Mouse (Mus musculus) lung, adult 2 months (tissue): ENCODE data around the gene Inpp5a. TPM values are rescaled to one million over a fixed set of nuclear protein-coding genes. Genes with fewer than 3 reads are reported as not detected.

Experiments
- DNase-seq: peaks from one replicate; pipeline ENCODE4 v3.0.0; 2022
- H3K4me1 ChIP-seq: fragments of 200-500 bp; 2 replicates; pipeline ENCODE4 v1.6.1; 2011; ENCODE audit warnings: low read length; ENCODE audit not compliant: control insufficient read depth, insufficient read depth
- H3K4me3 ChIP-seq: fragments of 200-500 bp; replicated peaks from 2 replicates; pipeline ENCODE3; 2011; ENCODE audit warnings: low read depth, mild to moderate bottlenecking, control low read depth, low read length; ENCODE audit errors: extremely low read depth
- CTCF ChIP-seq: fragments of 200-500 bp; IDR thresholded peaks from 2 replicates; pipeline ENCODE4 v1.5.1; 2011; ENCODE audit warnings: mild to moderate bottlenecking, low read length, control low read depth; ENCODE audit not compliant: insufficient read depth
- POLR2A ChIP-seq: fragments of 200-500 bp; IDR thresholded peaks from 2 replicates; pipeline ENCODE4 v1.6.1; 2011; ENCODE audit warnings: low read depth, mild to moderate bottlenecking, control low read depth, low read length, borderline replicate concordance; ENCODE audit errors: extremely low read depth
- WGBS: fragments of 180-500 bp; shearing (Covaris S2); methylation state at CpG from one replicate; pipeline ENCODE4 v1.1.7; 2018; 5-methylcytosine and 5-hydroxymethylcytosine counted together
- polyA plus RNA-seq: library from polyadenylated mRNA; depleted of rRNA; stranded (reverse); fragments of >200 nt; gene quantifications from 2 replicates; pipeline ENCODE4 v1.2.3, GENCODE M21; 2012

The Inpp5a gene
- polyA plus RNA-seq, 1 experiment, result 61.0 TPM

DNA sequence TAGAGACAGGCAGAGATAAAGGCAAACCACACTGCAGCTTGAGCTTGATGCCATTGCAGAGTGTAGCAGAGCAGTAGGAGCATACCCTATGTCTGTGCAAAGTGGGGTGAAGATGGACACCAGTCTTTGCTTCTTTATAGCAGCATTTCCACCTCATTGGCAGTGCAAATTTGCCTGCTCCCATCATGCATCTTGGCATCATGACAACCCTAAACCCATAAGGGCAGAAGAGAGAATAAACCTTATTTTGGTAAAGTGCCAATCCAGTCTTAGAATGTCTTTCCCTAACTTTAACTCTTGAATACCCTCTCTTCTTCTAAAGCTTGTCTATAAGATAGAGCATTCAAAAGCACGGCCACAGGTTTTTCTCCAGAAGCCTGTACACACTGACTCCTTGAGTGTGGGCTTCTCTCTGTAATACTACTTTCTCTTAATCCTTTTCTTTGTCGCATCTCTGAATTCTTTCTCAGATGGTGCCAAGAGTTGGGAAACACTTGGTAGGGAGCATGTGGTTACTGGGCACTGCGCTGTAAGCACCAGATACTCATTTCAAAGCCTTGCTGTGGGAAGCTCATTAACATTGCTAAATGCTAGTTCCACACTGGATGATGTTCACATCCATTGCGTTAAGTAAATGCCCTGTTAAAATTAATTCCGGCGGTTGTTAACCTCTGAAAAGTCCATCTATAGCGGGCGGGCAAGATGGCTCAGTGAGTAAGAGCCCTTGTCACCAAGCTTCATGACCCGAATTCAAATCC lies 1.8 kb upstream of the Inpp5a start:
- Histone ChIP-seq H3K4me3 (no peak overlapping the region), H3K4me1 (peaks cover 6% of the 10 kb centered on the region)
- WGBS, result 84% methylated on average over 9 of the region's 9 CpGs
- TF ChIP-seq CTCF (no peak), POLR2A (no peak)
- DNase-seq, result no peak

- 14% methylated on average over 16 of the region's 16 CpGs for WGBS
- H3K4me1 ChIP-seq, result peaks cover 15% of the 10 kb centered on the region
- no peak for TF ChIP-seq POLR2A
- no peak for TF ChIP-seq CTCF
- DNase-seq, result no peak
- peak overlapping the region; percentile 83 for H3K4me3 ChIP-seq
Observed at GRCm38 (mm10) chr7:139387921-139388669, 814 bp upstream of the Inpp5a start.

DNA sequence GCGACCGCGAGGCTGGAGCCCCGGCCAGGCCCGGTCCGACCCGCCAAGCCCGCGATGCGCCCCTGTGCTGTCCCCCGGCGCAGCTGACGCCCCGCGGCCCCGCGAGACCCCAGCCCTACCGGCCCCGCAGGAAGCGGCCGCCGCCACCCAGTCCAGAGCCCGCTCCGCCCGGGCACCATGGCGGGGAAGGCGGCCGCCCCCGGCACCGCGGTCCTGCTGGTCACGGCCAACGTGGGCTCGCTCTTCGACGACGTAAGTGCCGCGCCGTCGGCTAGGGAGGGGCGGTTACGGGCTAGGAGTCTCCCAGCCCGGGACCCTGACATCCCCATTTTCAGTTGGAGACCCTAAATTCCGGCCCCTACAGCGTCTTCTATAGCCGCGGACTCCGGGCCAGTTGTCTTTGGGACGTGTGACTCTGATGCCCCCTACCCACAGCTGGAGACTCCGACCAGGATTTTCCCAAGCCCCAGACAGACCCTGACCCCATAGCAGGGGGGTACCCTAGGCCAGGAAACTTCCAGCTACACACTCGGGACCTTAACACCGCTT lies 378 bp downstream of the Inpp5a start:
- under 1% methylated on average over 52 of the region's 53 CpGs for WGBS
- TF ChIP-seq POLR2A (no peak), CTCF (0 out of 2 replicates have a peak, but pooled peaks have one; percentile 6)
- peak; percentile 40 for DNase-seq
- peaks cover 21% of the 10 kb centered on the region for H3K4me1 ChIP-seq
- peak overlapping the region; percentile 81 for H3K4me3 ChIP-seq

GRCm38 (mm10) chr7:139390380-139390779 lies 1.5 kb downstream of the Inpp5a start:
- H3K4me1 ChIP-seq, result peaks cover 29% of the 10 kb centered on the region
- DNase-seq, result no peak
- WGBS, result 34% methylated on average over 3 of the region's 3 CpGs
- TF ChIP-seq POLR2A (no peak), CTCF (no peak)
- peak overlapping the region; percentile 6 for H3K4me3 ChIP-seq

GRCm38 (mm10) chr7:139390926-139391325 lies 2.0 kb downstream of the Inpp5a start:
- no peak for TF ChIP-seq POLR2A
- TF ChIP-seq CTCF, result no peak
- WGBS, result 53% methylated on average over 9 of the region's 9 CpGs
- no peak overlapping the region for H3K4me3 ChIP-seq
- no peak for DNase-seq
- peaks cover 30% of the 10 kb centered on the region for H3K4me1 ChIP-seq

DNA sequence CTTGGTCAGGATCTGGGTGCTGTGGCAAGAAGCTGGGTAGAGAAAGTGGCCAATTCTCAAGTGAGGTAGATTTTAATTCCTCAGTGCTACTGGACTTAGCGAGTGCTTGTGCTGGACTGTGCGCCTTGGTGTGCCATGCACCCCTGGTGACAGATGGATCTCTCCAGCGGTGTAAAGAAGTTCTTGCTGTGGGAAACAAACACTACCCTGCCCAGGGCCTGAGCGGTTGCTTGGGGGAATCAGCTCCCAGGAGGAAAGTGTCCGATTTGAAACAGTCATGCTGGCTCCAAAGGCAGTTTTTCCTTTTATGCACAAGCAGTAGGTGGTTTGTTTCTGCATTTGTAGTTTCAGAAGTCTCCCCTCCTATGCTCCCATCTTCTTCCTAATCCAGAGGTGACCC lies 2.8 kb downstream of the Inpp5a start:
- 41% methylated on average over 5 of the region's 5 CpGs for WGBS
- H3K4me1 ChIP-seq, result peaks cover 30% of the 10 kb centered on the region
- no peak for DNase-seq
- H3K4me3 ChIP-seq, result peak overlapping the region; percentile 13
- TF ChIP-seq CTCF (no peak), POLR2A (no peak)

GRCm38 (mm10) chr7:139392106-139392505 lies 3.2 kb downstream of the Inpp5a start:
- TF ChIP-seq POLR2A, result no peak
- no peak for TF ChIP-seq CTCF
- DNase-seq, result no peak
- WGBS, result 70% methylated on average over 2 of the region's 2 CpGs
- H3K4me1 ChIP-seq, result peaks cover 30% of the 10 kb centered on the region
- no peak overlapping the region for H3K4me3 ChIP-seq

GRCm38 (mm10) chr7:139392691-139393235 lies 3.9 kb downstream of the Inpp5a start:
- DNase-seq, result no peak
- peaks cover 34% of the 10 kb centered on the region for H3K4me1 ChIP-seq
- peak overlapping the region; percentile 21 for H3K4me3 ChIP-seq
- no peak for TF ChIP-seq CTCF
- WGBS, result 19% methylated on average over 6 of the region's 6 CpGs

DNA sequence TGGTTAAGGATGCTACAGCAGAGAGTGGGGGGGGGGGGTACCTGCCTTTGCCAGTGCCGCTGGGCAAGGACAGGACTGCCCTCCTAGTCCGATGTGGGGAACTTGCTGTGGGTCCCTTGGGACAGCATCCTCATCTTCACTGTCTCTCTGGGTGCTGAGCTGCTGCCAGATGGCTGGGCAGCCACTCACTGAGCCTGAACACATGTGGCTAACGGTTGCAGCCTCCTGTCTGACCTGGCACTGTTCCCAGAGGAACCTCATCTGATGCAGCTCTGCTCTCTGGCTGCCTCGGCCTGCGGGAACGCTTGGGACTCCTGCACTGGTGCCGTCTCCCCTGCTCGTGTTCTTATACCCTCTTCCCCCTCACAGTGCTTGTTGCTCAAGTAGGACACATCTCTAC lies 8.6 kb downstream of the Inpp5a start:
- H3K4me1 ChIP-seq, result peaks cover 55% of the 10 kb centered on the region
- 30% methylated on average over 8 of the region's 8 CpGs for WGBS
- H3K4me3 ChIP-seq, result no peak overlapping the region
- DNase-seq, result no peak
- TF ChIP-seq CTCF (no peak), POLR2A (no peak)
